Mouse (Mus musculus): ENCODE data around the gene Ctnnal1. TPM values are rescaled to one million over a fixed set of nuclear protein-coding genes. Genes with fewer than 3 reads are reported as not detected.
"Not testable (repeated sequence)": the region's sequence is repeated elsewhere in the genome, so short reads cannot be mapped to it uniquely, and the experiment has no call there.

Gene Ctnnal1
- total RNA-seq (2021) = 10 to 100 TPM; 12.5 to 15.7 TPM

DNA sequence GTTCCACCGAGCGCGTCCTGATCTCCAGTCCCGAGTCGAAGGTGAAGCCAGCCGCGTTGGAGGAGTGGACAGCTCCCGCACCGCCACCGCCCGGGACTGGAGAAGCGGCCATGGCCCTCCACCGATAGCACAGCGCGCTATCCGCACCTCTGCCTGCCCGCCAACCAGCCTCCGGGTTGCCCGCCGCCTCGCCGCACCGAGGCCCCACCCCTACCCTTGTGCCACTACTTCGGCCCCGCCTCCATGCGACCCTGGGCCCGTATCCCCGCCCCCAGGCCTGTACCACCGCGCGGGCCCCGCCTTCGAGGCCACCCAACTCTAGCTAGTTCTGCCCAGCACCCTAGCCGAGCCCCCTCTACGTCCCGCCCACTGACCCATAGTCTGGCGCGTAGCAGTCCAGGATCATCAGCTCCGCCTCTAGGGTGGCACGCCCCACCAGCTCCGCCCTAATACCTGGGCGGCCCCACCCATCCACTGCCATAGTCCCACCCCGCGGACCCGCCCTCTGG is at the start of gene Ctnnal1:
Gene Ctnnal1, minus strand, starts transcription at position 186 of the 509 bp plus-strand sequence.
- peak; percentile 89 to 90 for DNase-seq

DNA sequence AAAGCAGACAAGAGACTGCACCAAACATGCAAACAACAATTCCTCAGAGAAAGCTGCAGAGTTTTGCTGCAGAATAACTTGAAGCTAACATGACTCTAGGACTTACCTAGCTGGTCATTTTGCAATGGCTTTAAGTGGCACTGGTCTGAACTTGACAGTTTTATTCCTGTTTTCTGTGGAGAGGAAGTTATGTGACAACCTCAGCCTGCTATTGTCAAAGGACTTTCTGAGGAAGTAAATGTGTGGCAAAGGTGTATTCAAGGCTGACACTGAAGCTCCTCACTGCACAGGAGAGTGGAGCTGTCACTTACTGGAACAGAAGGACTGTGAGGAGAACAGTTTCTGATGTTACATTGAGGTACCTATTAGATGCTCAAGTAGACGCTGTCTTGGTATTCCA is 49.8 kb upstream of the Ctnnal1 start:
- no peak for DNase-seq

DNA sequence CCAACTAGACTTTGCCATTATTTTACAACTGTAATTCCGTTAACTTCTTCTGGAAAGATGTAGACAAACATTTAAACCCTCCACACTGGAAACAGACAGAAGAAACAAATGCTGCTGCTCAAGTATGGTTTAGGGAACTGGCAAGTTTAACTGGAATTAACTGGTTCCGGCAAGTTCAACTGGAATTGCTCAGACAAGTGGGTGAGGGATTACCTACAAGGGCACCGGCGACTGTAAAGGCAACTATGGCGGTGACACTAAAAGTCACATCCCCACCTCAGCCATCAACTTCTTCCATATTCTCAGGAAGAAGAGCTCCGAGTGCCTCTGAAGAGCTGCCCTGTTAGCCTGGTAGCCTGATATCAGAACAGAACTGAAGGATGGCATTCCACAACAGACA is 49.4 kb upstream of the Ctnnal1 start:
- no peak for DNase-seq

DNA sequence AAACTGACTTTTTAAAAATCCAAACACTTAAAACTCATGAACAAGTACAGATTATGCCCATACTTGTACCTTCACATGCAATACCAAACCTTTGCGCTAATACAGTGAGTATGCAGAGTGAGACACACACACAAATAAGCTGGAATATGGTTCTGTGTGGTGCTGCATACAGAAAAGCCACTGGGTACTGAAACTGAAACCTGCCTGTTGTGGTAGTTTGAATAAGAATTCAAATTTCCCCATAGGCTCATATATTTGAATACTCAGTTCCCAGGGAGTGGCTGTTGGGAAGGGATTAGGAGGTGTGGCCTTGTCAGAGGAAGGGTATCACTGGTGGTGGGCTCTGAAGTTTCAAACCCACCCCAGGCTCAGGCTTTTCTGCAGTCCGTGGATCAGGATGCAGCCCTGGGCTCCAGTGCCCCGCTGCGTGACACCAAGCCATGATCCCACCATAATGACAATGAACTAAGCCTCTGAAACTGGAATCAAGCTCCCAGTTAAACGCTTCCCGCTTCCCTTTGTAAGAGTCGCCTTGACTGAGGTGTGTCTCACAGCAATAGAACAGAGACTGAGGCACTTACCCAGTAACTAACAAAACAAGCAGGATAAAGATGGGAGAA is 47.5 kb upstream of the Ctnnal1 start:
- DNase-seq = no peak

DNA sequence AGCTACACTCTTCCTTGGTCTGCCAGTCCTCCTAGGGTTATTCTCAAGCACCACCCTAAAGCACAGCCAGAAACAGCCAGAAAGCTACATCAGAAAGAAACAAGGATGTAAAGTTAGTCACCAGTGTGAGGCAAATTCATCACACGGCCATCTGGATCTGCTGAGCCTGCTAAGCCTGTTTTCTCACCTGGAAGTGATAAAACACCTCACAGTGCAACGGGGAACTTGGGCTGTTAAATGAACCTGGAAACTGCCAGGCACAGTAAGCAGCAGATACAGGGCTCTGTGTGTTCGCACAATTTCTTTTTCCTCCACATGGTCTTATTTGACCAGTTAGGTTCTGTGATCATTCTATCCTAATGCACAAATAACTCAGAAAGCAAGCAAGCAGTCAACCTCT is 44.6 kb upstream of the Ctnnal1 start:
- DNase-seq = no peak

DNA sequence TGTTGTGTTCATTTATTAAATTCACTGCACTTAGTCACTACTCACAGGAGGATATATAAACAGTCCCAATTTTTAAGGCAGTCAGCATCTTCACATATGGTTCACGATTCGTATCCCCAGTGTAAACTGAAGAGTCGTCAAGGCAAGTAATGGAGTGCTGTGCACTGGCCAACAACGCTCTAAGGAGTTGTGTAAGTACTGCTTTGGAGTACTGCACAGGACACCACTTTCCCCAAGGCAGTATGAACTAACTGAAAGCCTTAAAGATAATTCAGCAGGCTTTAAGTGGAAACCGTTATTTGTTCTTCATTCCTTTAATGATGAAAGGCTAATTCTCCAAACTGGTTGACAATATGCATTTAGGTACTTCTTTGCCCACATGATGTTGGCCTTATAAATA is 42.7 kb upstream of the Ctnnal1 start:
- no peak for DNase-seq

DNA sequence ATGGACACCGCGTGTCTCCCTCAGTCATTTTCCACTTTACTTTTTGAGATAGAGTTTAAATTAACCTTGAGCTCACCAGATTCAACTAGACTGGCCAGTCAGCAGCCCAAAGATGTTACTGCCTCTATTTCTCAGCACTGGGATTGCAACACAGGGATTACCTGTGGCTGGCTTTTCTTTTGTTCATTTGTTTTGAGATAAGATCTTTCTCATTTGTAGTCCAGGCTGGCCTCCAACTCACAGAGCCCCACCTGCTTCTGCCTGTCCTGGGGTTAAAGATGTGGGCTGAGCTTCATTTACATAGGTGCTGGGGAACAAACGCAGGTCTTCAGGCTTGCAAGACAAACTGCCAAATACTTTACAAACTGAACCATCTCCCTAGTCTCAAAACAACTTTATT is 41.9 kb upstream of the Ctnnal1 start:
- no peak for DNase-seq

DNA sequence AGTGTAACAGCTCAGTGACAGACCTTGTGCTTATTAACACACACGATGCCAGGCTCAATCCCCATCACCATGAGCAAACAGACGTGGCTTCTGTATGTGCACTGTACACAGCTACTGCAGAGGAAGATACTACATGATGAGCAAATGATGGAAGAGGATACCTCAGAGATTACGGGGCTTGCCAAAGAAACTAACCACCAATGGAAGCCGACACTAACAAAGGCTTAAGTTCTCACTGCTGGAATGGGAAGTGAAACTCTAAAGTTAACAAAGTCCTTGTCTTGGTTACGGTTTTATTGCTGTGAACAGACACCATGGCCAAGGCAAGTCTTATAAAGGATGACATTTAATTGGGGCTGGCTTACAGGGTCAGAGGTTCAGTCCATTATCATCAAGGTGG is 40.5 kb upstream of the Ctnnal1 start:
- no peak for DNase-seq

DNA sequence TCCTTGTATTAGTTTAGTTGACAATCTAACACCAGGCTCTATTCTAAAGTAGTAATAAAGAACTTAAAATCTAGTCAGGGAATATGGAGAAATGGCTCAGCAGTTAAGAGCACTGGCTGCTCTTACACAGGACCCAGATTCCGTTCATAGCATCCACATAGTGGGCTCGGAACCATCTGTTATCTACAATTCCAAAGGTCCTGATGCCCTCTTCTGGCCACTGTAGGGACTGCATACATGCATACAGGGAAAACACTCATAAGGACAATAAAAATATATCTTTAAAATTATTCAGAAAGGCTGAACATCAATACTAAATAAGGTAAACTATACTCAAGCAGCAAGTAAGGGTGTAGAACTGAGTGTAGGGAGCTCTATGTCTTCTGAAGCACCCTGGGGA is 36.7 kb upstream of the Ctnnal1 start:
- DNase-seq = no peak

DNA sequence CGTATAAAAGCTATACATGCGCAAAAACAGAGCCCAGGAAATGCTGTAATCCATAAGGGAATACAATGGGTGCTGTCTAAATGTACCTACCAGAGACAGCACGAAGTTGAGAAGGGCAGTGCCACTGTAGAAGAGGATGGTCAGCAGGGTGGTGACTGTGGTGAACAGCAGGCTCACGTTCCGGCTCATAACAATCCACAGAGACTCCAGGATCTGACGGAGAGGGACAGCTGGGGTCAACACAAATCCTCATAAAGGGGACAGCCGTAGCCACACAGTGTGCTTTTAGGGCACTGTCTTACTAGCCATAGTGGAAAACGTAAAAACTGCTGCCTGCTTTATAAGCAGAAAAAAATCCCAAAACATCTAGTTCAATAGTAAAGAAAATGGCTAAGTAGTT is 34.2 kb upstream of the Ctnnal1 start:
- DNase-seq = no peak

DNA sequence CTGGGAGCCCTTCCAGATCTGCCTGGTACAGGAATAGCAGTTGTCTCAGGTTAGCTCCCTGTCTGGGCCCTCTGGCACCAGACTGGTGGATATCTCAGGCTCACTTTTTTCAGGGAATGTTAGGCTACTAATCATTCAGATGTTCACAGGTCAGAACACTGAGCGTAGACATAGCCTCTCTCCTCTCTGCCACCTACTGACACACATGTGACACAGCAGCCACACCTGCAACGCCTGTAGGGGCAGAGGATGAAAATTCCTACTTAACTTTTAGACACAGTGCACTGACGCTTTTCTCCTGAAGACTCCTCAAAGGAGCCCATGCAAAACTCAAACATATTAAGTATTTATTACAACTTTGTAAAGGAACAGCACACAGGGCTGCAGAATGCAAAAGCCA is 32.5 kb upstream of the Ctnnal1 start:
- DNase-seq = no peak

DNA sequence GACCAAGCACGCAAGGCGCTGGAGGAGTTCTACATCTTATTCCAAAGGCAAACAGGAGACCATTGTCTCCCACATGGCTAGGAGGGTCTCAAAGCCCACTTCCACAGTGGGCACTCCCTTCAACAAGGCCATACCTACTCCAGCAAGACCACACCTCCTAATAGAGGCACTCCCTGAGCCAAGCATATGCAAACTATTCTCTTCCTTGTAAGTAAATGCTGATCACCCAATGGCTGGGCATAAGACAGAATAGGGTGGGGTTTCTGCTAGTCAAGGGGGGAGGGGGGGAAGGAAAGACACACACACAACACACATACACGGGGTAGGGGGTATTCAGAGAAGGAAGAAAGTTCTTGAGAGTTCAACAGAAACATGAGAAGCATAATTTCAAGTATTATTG is 29.2 kb upstream of the Ctnnal1 start:
- no peak for DNase-seq

DNA sequence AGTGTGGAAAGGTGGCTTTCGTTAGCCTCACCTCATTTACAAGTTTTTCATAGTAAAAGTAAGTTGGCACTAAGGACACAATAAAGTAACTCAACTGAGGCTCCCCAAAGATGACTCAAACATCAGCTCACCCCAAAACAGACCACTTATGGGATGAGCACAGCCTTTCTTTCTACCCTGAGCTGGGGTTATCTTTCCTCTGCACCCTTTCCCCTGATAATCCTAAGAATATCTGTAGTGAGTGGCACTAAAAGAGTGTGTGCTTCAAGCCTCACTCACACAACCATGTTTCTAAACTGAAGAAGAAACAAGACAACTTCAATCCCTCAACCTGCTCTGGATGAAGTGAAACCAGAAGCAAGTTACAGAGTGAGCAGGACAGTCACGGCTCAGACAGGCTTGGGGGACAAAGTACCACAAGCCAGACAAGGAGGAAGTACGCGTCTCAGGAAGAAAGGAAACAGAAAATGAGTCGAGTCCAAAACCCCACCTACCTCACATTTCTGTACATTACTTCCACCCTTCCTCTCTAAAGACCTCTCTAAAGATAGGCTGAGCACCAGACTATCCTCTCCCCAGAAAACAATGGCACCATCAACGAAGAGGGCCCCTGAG is 27.6 kb upstream of the Ctnnal1 start:
- no peak for DNase-seq

DNA sequence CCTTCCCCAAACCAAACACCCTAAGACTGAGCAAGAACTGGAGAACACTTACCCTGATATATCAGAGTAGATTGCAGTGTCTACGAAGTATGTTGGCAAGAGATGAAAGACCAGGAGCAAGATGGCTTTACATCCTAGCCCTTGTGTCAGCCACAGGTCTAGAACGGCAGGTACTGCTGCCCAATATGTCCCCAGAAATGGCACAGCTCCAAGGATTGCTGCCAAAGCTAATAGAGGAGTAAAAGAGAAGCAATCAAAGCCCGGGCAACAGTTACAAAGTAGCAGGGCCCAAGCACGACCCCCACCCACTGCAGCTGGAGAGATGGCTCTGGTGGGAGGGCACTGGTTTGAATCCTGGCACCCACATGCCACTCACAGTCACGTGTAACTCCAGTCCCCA is 23.5 kb upstream of the Ctnnal1 start:
- DNase-seq = no peak

DNA sequence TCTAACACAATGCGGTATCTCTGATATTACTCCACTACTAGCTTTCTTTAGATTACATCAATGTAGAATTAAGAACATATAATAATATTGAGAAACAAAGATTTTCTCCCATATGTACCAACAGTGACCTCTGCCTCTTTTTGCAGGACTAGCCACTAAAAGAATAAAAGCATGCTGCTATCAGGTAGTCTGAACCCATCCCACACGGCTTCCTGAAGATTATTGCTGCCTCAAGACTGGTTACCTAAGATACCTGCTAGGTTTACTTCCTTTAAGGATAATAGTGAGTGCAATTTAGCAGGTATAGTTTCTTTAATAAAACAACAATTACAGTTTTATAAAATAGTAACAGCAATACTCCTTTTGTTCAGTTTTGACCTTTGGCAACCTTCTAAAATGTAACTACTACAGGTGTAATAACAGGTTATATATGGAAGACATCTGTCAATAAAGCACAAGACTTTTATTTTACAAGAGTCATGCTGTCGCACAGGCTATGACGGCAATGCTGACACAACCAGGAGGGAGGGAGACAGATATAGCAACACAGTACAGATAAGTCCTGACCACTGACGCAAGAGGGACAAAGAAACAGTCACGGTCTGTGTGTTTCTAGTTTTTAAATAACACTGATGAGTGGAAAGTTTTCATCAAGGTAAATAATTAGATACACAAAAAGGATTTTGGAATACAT is 21.4 kb upstream of the Ctnnal1 start:
- no peak for DNase-seq

DNA sequence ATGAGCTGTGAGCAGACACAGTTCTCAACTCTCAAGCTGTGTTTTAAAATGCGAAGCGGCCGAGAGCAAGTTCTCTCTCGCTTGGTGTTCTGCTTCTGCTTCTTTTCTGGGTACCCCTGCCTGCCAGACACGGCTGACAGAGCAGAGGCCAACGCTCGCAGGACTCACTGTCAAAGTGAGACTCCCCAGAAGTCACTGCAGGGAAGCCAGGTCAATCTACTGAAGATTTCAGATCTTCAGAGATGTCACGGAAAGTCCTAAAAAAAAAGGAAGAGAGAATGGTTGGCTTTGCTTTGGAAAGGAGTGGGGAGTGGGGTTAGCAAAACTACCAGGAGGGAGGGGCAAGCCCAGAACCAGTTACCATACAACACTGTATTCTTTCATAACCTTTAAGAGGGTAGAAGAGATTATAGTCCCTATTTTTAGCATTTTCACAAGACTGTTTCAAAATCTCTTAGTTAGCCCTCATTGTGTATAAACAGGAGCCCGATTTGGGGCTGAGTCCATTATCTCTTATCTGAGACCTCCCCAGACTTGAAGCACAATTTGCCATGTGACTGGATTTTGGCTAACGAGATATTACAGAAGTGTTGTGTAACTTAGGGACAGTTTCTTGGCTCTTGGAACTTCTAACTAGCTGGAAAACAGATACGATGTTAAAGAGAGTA is 15.2 kb upstream of the Ctnnal1 start:
- DNase-seq = no peak

DNA sequence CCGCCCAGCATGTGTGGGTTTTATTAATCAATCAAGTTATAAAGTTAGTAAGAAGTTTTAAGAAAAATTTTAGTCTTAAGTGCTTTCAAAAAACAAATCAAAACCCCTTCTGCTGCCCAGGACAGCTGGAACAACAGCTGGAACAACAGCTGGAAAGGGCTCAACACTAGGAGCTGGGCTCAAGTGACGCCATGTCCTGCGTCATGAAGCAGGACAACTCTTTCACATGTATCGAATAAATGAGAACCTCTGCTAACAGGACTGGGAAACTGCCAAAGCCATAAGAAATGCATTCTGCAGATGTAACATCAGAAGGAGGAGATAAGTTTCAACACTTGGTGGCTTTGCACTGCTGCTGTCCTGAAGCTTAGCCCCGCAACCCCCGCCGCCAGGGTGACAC is 14.0 kb upstream of the Ctnnal1 start:
- DNase-seq = no peak

DNA sequence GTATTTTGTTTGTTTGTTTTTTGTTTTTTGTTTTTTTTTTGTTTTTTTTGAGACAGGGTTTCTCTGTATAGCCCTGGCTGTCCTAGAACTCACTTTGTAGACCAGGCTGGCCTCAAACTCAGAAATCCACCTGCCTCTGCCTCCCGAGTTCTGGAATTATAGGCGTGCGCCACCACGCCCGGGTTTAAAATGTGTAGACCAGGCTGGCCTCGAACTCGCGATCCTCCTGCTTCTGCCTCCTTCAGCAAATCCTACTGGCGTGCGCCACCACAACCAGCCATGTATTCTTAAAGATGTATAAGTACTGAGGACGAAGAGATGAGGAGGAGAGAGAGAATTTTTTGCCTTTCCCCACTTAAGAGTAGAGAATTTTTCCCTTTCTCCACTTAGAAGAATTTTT is 5.6 kb upstream of the Ctnnal1 start:
- DNase-seq = not testable (repeated sequence)

DNA sequence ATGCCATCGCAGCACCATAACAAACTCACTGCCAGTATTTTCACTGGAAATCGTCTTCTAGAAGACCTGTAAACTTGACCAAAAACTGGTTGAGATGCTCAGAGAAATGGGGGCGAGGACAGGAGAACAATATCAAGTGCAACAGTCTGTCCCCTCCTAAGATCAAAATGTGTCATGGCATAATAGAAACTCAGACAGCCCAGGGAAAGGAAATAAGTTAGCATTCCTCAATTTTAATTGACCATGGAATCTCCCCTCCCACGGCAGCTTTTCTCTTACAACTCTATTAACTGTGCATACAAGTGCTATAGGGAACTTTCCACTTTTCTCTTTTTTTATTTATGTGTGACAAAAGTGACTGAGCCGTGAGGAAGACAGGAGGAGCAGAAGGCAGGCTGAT is 2.8 kb upstream of the Ctnnal1 start:
- no peak for DNase-seq

DNA sequence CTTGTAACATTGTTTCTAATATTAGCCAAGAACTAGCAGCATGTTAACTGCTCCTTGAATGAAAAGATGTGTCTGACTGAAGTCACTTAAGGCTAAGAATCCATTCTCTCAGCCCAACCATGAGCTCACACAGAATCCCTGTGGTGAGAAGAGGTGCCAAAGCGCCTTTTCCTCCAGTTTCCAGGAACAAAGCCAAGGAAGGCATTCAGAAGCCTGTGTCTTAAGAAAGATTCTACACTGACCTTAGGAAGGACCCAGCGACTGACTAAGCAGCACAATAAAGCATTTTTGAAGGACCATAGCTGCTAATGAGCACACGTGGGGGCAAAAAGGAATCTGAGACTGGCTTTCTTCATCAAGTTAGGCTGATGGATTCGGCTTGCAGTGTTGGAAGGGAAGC is 983 bp upstream of the Ctnnal1 start:
- DNase-seq = no peak

DNA sequence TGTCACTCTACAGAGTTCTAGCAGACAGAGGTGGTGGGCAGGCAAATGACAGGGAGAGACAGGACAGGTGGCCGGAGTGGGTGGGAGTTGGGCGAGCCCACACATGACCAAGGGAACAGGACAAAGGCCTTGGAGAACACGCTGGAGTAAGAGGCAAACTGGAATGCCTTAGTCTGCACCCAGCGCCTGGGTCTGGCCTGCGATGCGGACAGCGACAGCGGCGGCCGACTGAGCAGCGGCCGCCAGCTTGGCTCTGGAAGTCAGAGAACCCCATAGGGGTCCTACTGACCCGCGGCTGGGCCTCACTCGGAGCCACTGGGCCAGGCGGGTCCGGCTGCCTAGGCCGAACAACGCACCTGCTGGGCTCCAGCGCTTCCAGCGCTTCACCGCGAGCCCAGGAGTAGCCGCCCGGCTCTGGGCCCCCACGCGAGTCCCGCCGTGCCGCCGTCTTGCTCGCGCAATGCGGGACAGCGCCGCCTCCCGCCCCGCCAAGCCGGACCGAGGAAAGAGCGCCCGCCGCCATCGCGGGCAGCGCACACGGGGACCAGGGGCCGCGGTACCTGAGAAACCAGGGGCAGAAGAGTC is 479 bp downstream of the Ctnnal1 start:
- DNase-seq = peak; percentile 43 to 58

DNA sequence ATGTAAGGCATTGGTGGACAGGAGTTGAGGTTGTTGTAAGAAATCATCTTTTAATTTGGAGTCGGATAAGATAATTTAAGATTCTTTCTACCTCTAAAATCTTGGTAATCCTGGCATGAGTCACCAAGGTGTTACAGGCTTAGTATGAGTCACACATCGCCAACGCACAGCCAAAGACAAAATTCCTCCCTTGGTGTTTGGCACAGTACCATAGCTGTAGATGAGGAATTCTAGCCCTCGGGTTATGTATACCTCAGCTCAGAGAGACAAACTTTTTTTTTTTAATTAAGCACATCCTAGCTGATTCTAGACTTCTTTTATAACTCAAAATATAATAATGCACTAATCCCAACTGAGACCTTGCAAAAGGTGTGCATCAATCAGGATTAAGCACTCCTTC is 972 bp downstream of the Ctnnal1 start:
- no peak for DNase-seq

DNA sequence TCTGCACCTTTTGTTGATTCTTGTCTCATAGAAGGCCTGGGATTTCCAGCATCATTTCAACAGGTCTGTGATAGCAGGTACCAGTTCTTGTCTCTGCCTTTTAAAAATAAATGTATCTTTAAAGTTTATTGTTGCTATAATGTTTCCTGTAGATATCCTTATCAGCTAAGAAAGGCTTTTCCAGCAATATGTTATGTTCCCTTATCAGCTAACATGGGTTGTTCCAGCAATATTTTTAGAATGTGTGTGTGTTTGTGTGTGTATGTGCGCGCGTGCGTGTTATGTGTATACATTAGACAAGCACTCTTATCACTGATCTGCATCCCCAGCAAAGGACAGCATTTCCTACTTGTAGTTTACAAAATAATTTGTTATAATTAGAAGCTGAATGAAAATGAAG is 3.4 kb downstream of the Ctnnal1 start:
- DNase-seq = no peak

All from layer of hippocampus, postnatal 36 days (tissue).